Mouse (Mus musculus) effector memory CD4-positive, alpha-beta T cell, adult 7 months (primary cell): ENCODE results near the gene Olfr1212. TPM values are rescaled to one million over a fixed set of nuclear protein-coding genes. Genes with fewer than 3 reads are reported as not detected.

ENCODE experiments used
- polyA plus RNA-seq: library from polyadenylated mRNA; unstranded; fragments of 100-300 nt; shearing (Covaris generic); gene quantifications from one replicate; pipeline ENCODE4 v1.2.1, GENCODE M21; 2017

Gene Olfr1212
- not detected for polyA plus RNA-seq

GRCm38 (mm10) chr2:88953669-88954068, at the start of gene Olfr1212:
TSS of gene Olfr1212 (plus strand) at chr2:88953969.

DNA sequence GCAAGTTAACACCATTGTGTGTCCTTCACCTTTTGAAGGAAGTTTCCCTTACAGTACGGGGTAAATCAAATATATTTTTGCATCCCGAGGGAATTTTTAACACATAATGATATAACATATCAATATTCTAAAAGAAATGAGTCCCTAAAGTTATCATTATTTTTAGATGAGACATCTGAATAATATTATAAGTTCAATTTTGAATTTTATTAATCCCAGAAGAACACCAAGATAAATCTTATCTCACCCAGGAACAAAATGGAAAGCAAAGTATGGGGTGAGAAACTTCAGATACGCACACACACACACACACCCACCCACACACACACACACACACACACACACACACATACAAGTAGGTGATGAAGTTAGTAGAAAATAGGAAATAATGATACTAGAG, 38.7 kb upstream of the Olfr1212 start, which contains the start of gene Olfr1209:
Olfr1209 (minus strand) TSS at position 101 of the 400 bp plus-strand sequence.

DNA sequence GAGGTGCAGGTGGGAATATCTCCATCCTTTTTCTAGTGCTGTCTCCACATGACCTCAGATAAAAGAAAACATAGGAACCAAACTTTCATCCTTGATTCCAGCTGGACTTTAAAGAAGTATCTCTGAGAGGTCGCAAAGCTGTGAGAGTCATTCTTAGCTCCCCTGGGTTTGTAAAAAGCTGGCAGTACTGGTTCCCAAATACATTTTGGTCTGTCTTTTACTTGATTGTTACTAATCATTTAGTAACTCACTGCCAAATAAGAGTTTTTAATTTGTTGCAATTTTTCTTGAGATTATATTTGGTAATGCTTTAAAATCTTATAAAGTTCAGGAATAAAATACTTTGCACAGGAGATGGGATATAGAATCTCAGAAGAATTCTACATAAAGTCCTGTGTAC, 15.8 kb upstream of the Olfr1212 start, which contains the start of gene Olfr1211:
Olfr1211 (minus strand) TSS at position 101 of the 400 bp plus-strand sequence.

DNA sequence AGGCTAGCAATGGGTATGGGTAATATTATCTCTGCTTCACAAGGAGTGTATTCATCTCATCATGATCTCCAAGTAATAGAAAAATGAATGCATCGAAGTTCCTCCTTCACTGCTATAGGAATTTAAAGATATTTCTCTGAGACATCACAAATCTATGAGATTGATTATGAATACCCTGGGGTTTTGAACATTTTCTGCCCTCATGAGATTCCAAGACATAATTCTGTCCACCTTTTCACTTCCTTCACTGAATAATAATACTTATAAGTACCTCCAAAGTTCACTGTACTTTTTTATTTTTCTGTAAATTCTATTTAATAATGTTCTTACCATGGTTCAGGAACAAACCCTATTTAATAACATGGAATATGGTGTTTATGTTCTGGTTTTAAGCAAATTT, 26.4 kb downstream of the Olfr1212 start, which contains the start of gene Gm13762:
Gm13762 (minus strand) TSS at position 101 of the 400 bp plus-strand sequence.

DNA sequence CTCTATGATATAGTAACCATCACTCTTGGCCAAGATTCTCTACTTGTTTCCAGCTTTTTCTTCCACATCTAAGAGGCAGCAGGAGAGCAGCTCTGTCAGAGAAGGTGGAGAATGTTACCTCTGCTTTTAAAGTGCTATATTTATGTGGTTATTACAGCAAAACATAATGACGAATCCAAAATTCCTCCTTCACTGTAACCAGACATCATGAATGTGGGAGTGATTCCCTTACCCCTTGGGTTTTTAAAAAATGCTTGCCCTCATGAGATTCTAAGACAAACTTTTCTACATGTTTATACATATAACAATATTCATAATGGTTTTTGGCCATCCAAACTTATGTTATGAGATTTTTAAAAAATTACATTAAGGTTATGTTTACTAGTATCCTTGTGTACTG, 38.8 kb downstream of the Olfr1212 start, which contains the start of gene Olfr1214:
Olfr1214 (minus strand) TSS at position 101 of the 400 bp plus-strand sequence.

GRCm38 (mm10) chr2:89006873-89007272, 53.1 kb downstream of the Olfr1212 start, which contains the start of gene Olfr1215:
TSS of gene Olfr1215 (minus strand) at chr2:89006973.

Other genes starting within 250 kb of the Olfr1212 start
- not detected for gene Olfr1196, start 249.4 kb upstream of the Olfr1212 start, polyA plus RNA-seq
- not detected for gene Olfr1197, start 221.6 kb upstream of the Olfr1212 start, polyA plus RNA-seq
- gene Olfr1198, start 202.6 kb upstream of the Olfr1212 start, polyA plus RNA-seq = not detected
- gene Olfr1199, start 193.5 kb upstream of the Olfr1212 start, polyA plus RNA-seq = not detected
- gene Olfr1200, start 183.5 kb upstream of the Olfr1212 start, polyA plus RNA-seq = not detected
- gene Olfr1201, start 160.9 kb upstream of the Olfr1212 start, polyA plus RNA-seq = not detected
- not detected for gene Olfr1202, start 139.5 kb upstream of the Olfr1212 start, polyA plus RNA-seq
- not detected for gene Olfr1205, start 124.2 kb upstream of the Olfr1212 start, polyA plus RNA-seq
- not detected for gene Olfr1204, start 104.7 kb upstream of the Olfr1212 start, polyA plus RNA-seq
- gene Olfr1206, start 90.7 kb upstream of the Olfr1212 start, polyA plus RNA-seq = not detected
- not detected for gene Olfr1208, start 51.7 kb upstream of the Olfr1212 start, polyA plus RNA-seq
- not detected for gene Olfr1209, start 38.8 kb upstream of the Olfr1212 start, polyA plus RNA-seq
- not detected for gene Olfr1211, start 15.9 kb upstream of the Olfr1212 start, polyA plus RNA-seq
- gene Gm13762, start 26.3 kb downstream of the Olfr1212 start, polyA plus RNA-seq = not detected
- gene Olfr1214, start 38.7 kb downstream of the Olfr1212 start, polyA plus RNA-seq = not detected
- gene Olfr1215, start 53.0 kb downstream of the Olfr1212 start, polyA plus RNA-seq = 0.15 TPM
- not detected for gene Olfr1216, start 64.4 kb downstream of the Olfr1212 start, polyA plus RNA-seq
- gene Olfr1217, start 78.1 kb downstream of the Olfr1212 start, polyA plus RNA-seq = not detected
- not detected for gene Olfr1218, start 107.2 kb downstream of the Olfr1212 start, polyA plus RNA-seq
- not detected for gene Olfr1219, start 129.5 kb downstream of the Olfr1212 start, polyA plus RNA-seq
- gene Olfr1220, start 152.9 kb downstream of the Olfr1212 start, polyA plus RNA-seq = 0.15 TPM
- not detected for gene Olfr1221, start 163.3 kb downstream of the Olfr1212 start, polyA plus RNA-seq
- not detected for gene Olfr1222, start 179.1 kb downstream of the Olfr1212 start, polyA plus RNA-seq
- not detected for gene Olfr1223, start 197.6 kb downstream of the Olfr1212 start, polyA plus RNA-seq
- gene Olfr1224-ps1, start 210.1 kb downstream of the Olfr1212 start, polyA plus RNA-seq = not detected
- not detected for gene Olfr1225, start 220.7 kb downstream of the Olfr1212 start, polyA plus RNA-seq
- 0.10 TPM for gene Olfr1226, start 246.1 kb downstream of the Olfr1212 start, polyA plus RNA-seq